Mouse (Mus musculus): ENCODE data around the gene Zfp747.

Zfp747 gene

GRCm38 (mm10) chr7:127326685-127327084 is 49.2 kb downstream of the Zfp747 start:
- no peak for DNase-seq (ENCODE audit: low spot score)

GRCm38 (mm10) chr7:127325550-127325949 is 50.3 kb downstream of the Zfp747 start:
- no peak for DNase-seq (ENCODE audit: low spot score)

DNA sequence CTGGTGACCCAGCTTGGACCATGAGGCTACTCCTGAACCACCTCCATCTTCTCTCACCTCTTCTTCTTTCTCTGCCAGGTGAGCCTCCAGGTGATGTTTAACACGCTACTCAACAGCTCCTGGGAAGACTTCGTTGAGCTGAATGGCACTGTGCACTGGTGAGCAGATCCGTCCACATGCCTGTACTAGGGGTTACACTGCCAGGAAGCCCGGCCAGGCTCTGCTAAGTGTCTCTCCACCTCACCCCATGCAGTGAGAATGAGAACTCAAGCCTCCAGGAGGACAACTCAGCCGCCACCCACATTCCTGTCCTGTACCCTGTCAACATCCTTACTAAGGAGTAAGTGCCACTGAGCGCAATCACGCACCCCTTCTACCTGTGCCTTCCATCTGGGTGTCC is 50.9 kb downstream of the Zfp747 start:
- DNase-seq (ENCODE audit: low spot score): no peak
